Mouse (Mus musculus) erythroblast, embryonic 14.5 days (primary cell): Measurements from ENCODE around the gene Gm7029.
"Not testable (repeated sequence)": the region's sequence is repeated elsewhere in the genome, so short reads cannot be mapped to it uniquely, and the experiment has no call there.

Experiments used
- GATA1 ChIP-seq: IDR thresholded peaks from 2 replicates; pipeline ENCODE4 v1.6.1; 2012; ENCODE audit warnings: low read length, inconsistent platforms, mixed read lengths
- TAL1 ChIP-seq: IDR thresholded peaks from 3 replicates; pipeline ENCODE4 v1.6.1; 2012; ENCODE audit warnings: low read length, inconsistent platforms, mixed read lengths

- TF ChIP-seq GATA1, TAL1: not testable (repeated sequence)
Observed at GRCm38 (mm10) chr17:33873537-33873936, at the start of gene Gm7029.
